Mouse (Mus musculus) lung, postnatal 14 days (tissue): ENCODE results near the gene Lamc1.
"Not testable (repeated sequence)": the region's sequence is repeated elsewhere in the genome, so short reads cannot be mapped to it uniquely, and the experiment has no call there.

Experiments used
- DNase-seq: peaks from one replicate; pipeline ENCODE4 v3.0.0; 2021

Gene Lamc1

GRCm38 (mm10) chr1:153332444-153333295 is at the start of gene Lamc1:
Gene Lamc1, minus strand, starts transcription at chr1:153332786.
- peak; percentile 91 for DNase-seq

GRCm38 (mm10) chr1:153380746-153381282 is 48.2 kb upstream of the Lamc1 start:
- no peak for DNase-seq

- DNase-seq = no peak
These were observed 47.2 kb upstream of the Lamc1 start for GRCm38 (mm10) chr1:153379832-153380231.

GRCm38 (mm10) chr1:153378587-153378986 is 46.0 kb upstream of the Lamc1 start:
- DNase-seq = peak; percentile 19

DNA sequence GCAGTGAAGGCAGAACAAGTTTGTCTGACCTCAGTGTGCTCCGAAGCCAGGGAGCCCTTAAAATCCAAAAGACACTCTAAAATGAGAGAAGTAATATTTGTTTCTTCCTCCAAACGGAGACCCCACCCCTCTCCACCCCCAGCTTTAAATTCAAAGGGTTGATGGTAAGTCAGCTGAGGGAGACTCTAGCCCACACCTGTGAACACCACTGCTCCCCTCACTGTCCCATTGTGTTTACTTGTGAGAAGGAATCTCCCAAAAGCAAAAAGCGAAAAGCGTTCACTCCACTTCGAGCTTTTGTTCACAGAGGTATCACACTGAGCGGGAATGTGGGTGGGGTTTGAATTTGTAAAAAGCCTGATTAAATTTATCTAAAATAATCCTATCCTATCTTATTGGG is 43.9 kb upstream of the Lamc1 start:
- DNase-seq = no peak

DNA sequence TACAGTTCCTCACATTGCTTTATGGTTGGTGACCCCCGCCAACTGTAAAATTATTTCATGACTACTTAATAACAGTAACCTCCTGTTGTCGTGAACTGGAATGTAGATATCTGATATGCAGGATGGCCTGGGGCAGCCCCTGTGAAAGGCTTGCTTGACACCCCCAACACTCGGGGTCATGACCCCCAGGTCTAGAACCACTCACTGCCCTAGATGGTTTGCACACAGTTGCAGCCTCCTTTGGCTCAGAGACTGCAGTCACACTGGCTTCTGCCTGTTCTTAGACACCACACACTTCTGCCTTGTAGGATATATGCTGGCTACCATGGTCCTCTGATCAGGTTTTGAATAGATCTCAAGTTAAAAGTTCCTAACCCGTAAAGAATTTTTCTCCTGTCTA is 41.5 kb upstream of the Lamc1 start:
- no peak for DNase-seq

GRCm38 (mm10) chr1:153371846-153372245 is 39.3 kb upstream of the Lamc1 start:
- DNase-seq = no peak

- no peak for DNase-seq
These were observed 36.4 kb upstream of the Lamc1 start for GRCm38 (mm10) chr1:153369011-153369410.

DNA sequence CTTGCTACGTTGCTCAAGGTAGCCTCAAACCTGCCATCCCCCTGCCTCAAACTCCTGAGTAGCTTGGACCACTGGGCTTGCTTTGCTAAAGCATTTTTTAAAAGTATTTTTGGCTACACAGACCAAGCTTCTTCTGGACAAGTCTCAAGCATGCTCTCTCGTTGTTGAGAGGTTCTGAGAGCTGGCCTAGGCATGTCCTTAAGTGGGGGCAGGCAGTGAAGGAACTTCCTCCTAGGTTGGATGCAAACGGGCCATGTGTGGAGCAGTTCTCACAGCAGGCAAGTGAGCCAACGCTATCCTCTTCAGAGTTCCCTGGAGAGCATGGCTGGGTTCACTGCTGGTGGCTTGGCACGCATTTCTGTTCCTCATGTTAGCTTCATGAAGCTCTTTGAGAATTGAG is 34.5 kb upstream of the Lamc1 start:
- DNase-seq = peak; percentile 29

GRCm38 (mm10) chr1:153361926-153362325 is 29.3 kb upstream of the Lamc1 start:
- no peak for DNase-seq

- DNase-seq = no peak
These were observed 28.0 kb upstream of the Lamc1 start for GRCm38 (mm10) chr1:153360556-153360955.

DNA sequence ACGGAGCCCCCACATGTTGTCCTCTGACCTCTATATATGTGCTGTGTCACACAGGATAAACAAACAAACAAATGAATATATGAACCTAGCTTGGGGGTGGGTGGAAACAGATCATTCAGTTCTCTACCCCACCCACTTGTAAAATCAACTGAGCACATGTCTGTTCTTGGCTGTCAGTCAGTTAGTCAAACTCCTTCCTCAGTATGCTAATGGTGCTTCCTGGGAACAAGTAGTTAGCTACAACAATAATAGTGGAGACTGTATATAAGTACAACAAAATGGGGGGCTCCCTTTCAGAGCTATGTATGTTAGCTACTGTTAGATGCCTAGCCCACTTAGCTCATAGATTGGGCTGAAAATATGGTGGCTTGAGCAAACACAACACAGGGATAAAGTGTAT is 24.6 kb upstream of the Lamc1 start:
- no peak for DNase-seq

- DNase-seq = peak; percentile 40
These were observed 21.9 kb upstream of the Lamc1 start for GRCm38 (mm10) chr1:153354466-153354865.

- no peak for DNase-seq
These were observed 21.3 kb upstream of the Lamc1 start for GRCm38 (mm10) chr1:153353736-153354430.

DNA sequence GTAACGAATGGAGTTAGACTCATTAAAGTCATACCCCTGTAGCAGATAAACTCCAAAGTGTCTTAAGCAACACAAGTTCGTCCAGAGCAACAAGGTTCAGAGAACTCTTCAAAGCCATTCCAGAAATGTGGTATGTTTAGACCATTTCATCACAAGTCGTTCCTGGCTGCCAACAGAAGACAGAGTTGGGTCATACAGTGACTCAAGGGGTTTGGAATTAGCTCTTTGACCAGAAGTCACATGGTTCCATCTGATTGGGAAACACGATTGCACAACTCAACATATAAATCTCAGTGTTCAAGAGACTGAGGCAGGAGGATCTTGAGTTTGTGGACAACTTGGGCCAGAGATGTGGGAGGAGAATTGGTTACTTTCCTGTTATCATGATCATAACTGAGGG is 18.4 kb upstream of the Lamc1 start:
- DNase-seq = peak; percentile 29

DNA sequence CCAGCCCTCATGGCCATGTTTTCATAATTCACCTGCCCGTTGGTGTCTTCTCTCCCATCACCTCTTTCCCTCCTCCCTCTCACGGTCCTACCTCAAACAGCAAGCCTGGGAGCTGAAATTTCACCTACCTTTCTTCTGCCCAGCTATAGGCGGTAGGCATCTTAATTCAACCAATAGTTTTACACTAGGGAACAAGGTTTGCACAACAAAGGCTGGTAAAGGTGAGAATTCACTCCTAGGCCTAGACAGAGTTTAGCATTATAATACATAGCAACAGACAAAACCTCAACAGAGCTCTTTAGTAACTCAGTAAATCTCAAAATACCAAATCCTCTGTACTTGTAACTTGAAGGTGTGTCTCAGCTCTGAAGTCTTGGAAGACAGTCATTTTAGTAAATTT is 15.1 kb upstream of the Lamc1 start:
- no peak for DNase-seq

GRCm38 (mm10) chr1:153347040-153347439 is 14.5 kb upstream of the Lamc1 start:
- DNase-seq = no peak

DNA sequence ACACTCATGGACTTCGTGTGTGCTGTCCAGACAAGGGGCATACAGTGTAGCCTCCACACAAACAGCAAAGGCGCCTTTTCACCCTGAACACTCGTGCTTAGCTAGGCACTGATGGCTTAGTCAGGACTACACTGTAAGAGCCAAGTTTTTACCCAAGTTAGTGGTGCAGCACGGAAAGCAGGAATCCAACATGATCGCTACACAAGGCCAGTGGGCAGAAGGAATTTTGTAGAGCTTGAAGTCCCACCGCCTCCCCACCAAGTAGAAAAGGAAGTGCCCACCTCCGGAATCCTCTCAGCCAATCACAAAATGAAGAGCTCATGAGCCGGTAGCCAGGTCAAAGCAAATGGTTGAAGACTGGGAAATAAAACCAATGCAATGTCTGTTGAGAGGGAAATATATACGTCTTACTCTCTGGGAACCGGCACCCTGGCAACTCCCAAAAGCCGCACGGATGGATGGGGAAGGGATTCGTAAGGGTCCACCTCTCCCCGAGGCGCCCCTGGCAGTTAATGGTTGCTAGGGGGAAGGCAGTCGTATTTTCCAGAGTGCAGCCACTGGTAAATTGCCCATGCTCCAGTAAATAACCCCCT is 13.2 kb upstream of the Lamc1 start:
- no peak for DNase-seq

GRCm38 (mm10) chr1:153345002-153345401 is 12.4 kb upstream of the Lamc1 start:
- DNase-seq = no peak

- not testable (repeated sequence) for DNase-seq
These were observed 2.9 kb upstream of the Lamc1 start for GRCm38 (mm10) chr1:153335451-153335850.

DNA sequence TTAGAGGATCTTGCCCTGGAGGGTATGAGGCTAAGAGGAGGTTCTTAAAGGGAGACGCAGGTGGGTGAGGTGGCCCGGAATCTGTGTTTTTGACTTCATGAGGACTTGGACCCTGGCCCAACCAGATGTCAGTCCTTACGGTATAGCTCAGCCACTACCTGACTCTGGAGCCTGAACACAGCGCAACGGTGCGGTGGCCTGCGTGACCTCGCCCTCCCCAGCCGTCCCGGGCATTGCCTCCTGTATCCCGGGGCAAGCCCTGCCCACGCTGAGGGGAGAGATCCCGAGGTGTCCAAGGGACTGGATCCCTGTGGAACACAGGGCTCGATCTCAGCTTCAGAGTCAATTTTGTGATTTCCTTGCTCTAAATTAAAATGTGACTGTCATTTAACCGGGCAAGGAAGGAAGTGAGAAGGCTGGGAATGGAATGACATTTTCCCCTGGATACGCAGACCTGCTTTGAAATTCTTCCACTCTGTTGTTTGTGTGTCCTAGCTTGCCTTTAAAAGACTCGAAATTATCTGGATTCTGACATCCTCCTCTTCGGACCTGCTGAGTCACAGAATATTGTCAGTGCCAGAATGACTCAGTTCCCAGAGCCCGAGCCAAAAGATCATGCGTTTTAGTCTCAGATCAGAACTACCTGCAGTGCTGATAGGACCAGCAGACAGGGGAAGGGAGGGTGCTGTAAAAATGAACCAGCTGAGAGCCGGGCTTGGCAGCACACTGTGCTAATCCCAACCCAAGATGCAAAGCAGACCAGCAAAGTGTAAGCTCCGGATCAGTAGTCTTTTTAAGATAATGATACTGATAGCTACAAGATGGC is 923 bp upstream of the Lamc1 start:
- peak; percentile 32 for DNase-seq

GRCm38 (mm10) chr1:153331796-153332443 is 666 bp downstream of the Lamc1 start:
- peak; percentile 65 for DNase-seq
